Mouse (Mus musculus) embryonic fibroblast, embryonic 13.5 days (primary cell): ENCODE results near the gene Entr1. TPM values are rescaled to one million over a fixed set of nuclear protein-coding genes. Genes with fewer than 3 reads are reported as not detected.

ENCODE experiments used
- H3K27ac ChIP-seq: 2 replicates; pipeline ENCODE4 v1.5.1; 2012; ENCODE audit warnings: low read length, control low read depth, inconsistent platforms; ENCODE audit not compliant: insufficient read depth
- H3K4me1 ChIP-seq: 2 replicates; pipeline ENCODE4 v1.6.1; 2011; ENCODE audit warnings: low read length; ENCODE audit not compliant: control insufficient read depth, insufficient read depth
- H3K4me3 ChIP-seq: 2 replicates; pipeline ENCODE4 v1.5.1; 2011; ENCODE audit warnings: mild to moderate bottlenecking, control low read depth, low read length; ENCODE audit not compliant: insufficient read depth
- CTCF ChIP-seq: IDR thresholded peaks from 2 replicates; pipeline ENCODE4 v1.5.1; 2011; ENCODE audit warnings: mild to moderate bottlenecking, control low read depth, low read length, moderate library complexity, borderline replicate concordance; ENCODE audit not compliant: insufficient read depth
- POLR2A ChIP-seq: IDR thresholded peaks from 2 replicates; pipeline ENCODE4 v1.6.1; 2011; ENCODE audit warnings: low read depth, mild to moderate bottlenecking, control low read depth, low read length, moderate library complexity
- polyA plus RNA-seq: library from polyadenylated mRNA; stranded (reverse); fragments of >200 nt; gene quantifications from 2 replicates; pipeline ENCODE4 v1.2.4, GENCODE M21; 2011; ENCODE audit warnings: low read depth; ENCODE audit not compliant: missing spikeins, insufficient read length

Gene Entr1
- polyA plus RNA-seq, 1 experiment = 76.1 TPM

GRCm38 (mm10) chr2:26351358-26352290, 37.5 kb downstream of the Entr1 start, which contains the start of gene Dnlz:
TSS of gene Dnlz (minus strand) at chr2:26352110.
- TF ChIP-seq POLR2A = peak; percentile 62
- peak; percentile 66; the same call in 1 of the 2 replicates for TF ChIP-seq CTCF
- Histone ChIP-seq H3K27ac (peak within 1 kb of the TSS; percentile 55), H3K4me3 (peak within 1 kb of the TSS; percentile 67)

GRCm38 (mm10) chr2:26348241-26348640, 40.9 kb downstream of the Entr1 start:
- TF ChIP-seq CTCF = no peak
- TF ChIP-seq POLR2A = no peak
- Histone ChIP-seq H3K4me1 (no peaks in the 10 kb centered on the region), H3K4me3 (no peak overlapping the region), H3K27ac (no peak overlapping the region)

More at GRCm38 (mm10) chr2:26351358-26352290, 37.5 kb downstream of the Entr1 start, which contains the start of gene Dnlz:
- no peaks in the 10 kb centered on the region for H3K4me1 ChIP-seq

- Histone ChIP-seq H3K27ac (no peak overlapping the region), H3K4me3 (no peak overlapping the region), H3K4me1 (no peaks in the 10 kb centered on the region)
- no peak for TF ChIP-seq POLR2A
- no peak for TF ChIP-seq CTCF
Observed at GRCm38 (mm10) chr2:26342609-26343490, 46.3 kb downstream of the Entr1 start.

- H3K4me3 ChIP-seq = no peak overlapping the region
- no peaks in the 10 kb centered on the region for H3K4me1 ChIP-seq
- TF ChIP-seq CTCF = no peak
- no peak for TF ChIP-seq POLR2A
- no peak overlapping the region for H3K27ac ChIP-seq
Observed at GRCm38 (mm10) chr2:26342044-26342443, 47.1 kb downstream of the Entr1 start.

GRCm38 (mm10) chr2:26341510-26341981, 47.6 kb downstream of the Entr1 start:
- Histone ChIP-seq H3K27ac (no peak overlapping the region), H3K4me1 (no peaks in the 10 kb centered on the region), H3K4me3 (no peak overlapping the region)
- no peak for TF ChIP-seq POLR2A
- no peak for TF ChIP-seq CTCF

GRCm38 (mm10) chr2:26339204-26339551, 49.9 kb downstream of the Entr1 start:
- TF ChIP-seq CTCF (no peak), POLR2A (no peak)
- Histone ChIP-seq H3K4me3 (no peak overlapping the region), H3K27ac (no peak overlapping the region), H3K4me1 (no peaks in the 10 kb centered on the region)

- no peak for TF ChIP-seq CTCF
- H3K27ac ChIP-seq = no peak overlapping the region
- no peaks in the 10 kb centered on the region for H3K4me1 ChIP-seq
- no peak overlapping the region for H3K4me3 ChIP-seq
Observed at GRCm38 (mm10) chr2:26338302-26339203, 50.6 kb downstream of the Entr1 start.

Other genes with a start within 250 kb of the Entr1 start
- not detected in 2 replicates for gene Lhx3, start 181.0 kb downstream of the Entr1 start, polyA plus RNA-seq
- 19.5 and 19.9 TPM in 2 replicates for gene Qsox2, start 151.8 kb downstream of the Entr1 start, polyA plus RNA-seq
- gene Ccdc187, start 94.8 kb downstream of the Entr1 start, polyA plus RNA-seq = not detected in 2 replicates
- 22.1 and 26.8 TPM in 2 replicates for gene Gpsm1, start 73.8 kb downstream of the Entr1 start, polyA plus RNA-seq
- 18.2 and 21.2 TPM in 2 replicates for gene Dnlz, start 37.2 kb downstream of the Entr1 start, polyA plus RNA-seq
- not detected in 2 replicates for gene Card9, start 28.4 kb downstream of the Entr1 start, polyA plus RNA-seq
- 17.2 and 27.4 TPM in 2 replicates for gene Snapc4, start 8.7 kb downstream of the Entr1 start, polyA plus RNA-seq
- 100 and 101 TPM in 2 replicates for gene Pmpca, start within 50 bp of the Entr1 start, polyA plus RNA-seq
- 11.6 and 17.1 TPM in 2 replicates for gene Inpp5e, start 19.9 kb upstream of the Entr1 start, polyA plus RNA-seq
- gene Sec16a, start 55.9 kb upstream of the Entr1 start, polyA plus RNA-seq = 59.4 and 70.1 TPM in 2 replicates
- gene Notch1, start 127.3 kb upstream of the Entr1 start, polyA plus RNA-seq = 19.2 and 24.3 TPM in 2 replicates
- 11.0 and 13.7 TPM in 2 replicates for gene Egfl7, start 190.7 kb upstream of the Entr1 start, polyA plus RNA-seq
- gene Gm20532, start 197.3 kb upstream of the Entr1 start, polyA plus RNA-seq = not detected in 2 replicates
- 21.4 and 22.4 TPM in 2 replicates for gene Agpat2, start 215.1 kb upstream of the Entr1 start, polyA plus RNA-seq
- gene Fam69b, start 239.1 kb upstream of the Entr1 start, polyA plus RNA-seq = 12.0 and 16.3 TPM in 2 replicates